Mouse (Mus musculus) MEL-GATA-1-ER (cell line): ENCODE measurements around the gene Zfp52.
A peak's percentile ranks its signal among the peaks of the same experiment; 100 is the strongest.

Experiments
- DNase-seq: peaks from one replicate; pipeline ENCODE4 v3.0.0-alpha.2; 2012; ENCODE audit warnings: low read depth; ENCODE audit errors: extremely low read depth

Gene Zfp52

DNA sequence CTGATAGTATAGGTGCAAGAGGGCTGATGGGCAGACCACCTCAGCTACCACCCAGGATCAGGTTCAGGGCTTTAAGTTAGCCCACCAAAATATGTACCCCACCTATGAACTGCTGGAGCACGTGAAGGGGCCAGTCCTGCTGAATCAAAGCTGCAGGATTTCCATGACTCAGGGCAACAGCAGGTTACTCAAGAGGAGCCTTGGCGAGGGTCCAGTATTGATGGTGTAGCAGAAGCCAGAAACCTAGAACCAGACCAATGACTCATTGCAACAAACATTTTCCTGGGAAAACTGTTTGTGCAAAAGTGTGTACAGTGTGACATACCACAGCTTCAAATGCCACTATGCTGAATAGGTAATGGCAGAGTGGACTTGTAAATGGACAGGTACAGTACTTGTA is 22.5 kb downstream of the Zfp52 start:
- no peak for DNase-seq

DNA sequence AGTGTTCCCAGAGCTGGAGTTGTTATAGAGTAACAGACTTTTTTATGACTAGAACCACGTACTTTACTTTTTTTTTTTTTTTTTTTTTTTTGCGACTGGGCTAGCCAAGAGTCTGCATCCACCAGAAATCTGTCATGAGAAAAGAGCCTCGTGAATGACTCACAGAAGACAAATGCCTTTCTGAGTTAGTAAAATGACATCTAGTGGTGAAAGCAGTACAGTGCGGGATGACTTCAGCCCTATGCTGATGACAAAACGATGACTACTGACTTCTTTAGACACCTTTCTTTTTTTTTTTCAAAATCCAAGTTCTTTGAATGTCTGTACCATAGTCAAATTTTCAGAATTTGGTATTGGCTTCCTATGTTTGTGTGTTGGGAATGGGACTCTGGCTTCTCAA is 30.9 kb downstream of the Zfp52 start:
- peak; percentile 67 for DNase-seq

DNA sequence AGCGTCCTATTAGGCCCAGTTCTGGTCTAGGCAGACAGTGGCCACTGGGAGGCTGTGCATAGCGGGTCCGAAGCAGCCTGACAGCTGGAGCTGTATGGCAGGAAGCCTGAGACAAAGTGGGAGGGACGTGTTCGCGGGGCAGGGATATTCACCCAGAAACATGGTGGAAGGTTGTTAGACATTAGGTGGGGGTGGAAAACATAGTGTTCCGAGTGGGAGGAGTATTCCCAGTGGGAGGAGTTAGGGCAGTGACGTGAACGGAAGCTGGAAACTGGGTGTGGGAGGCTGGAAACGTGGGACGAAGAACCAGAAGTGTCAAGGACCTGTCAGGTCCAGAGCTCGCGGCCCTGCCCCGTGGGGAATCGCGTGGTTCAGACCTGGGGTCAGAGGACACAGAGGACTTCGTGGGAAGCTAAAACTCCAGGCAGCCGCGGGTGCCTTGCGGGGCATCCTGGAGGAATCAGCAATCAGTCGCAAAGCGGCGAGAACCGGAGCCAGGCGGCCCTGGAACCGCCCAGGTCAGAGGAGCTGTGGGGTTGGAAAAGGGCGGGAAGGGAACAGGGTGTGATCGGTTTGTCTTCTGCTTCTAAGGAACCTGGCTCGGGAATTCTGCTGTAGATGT is 31.5 kb downstream of the Zfp52 start, which contains the start of gene Zfp948:
Gene Zfp948 (plus strand): TSS at position 281 of the 622 bp plus-strand sequence.
- DNase-seq, result peak; percentile 44

DNA sequence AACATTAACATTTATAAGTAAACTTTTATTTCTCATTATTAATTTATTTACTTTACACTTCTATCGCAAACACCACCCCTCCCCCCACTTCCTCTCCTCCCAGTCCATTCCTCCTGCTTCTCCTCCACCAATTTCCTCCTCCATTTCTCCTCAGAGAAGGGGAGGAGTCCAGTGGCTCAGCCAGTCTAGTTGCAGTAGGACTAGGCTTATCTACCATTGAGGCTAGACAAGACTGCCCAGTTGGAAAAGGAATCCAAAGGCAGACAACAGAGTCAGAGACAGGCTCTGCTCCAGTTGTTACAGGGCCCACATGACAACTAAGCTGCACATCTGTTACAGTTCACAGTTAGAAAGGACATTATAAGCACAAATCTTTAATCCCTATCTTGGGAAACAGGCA is 32.4 kb downstream of the Zfp52 start:
- DNase-seq, result peak; percentile 18

DNA sequence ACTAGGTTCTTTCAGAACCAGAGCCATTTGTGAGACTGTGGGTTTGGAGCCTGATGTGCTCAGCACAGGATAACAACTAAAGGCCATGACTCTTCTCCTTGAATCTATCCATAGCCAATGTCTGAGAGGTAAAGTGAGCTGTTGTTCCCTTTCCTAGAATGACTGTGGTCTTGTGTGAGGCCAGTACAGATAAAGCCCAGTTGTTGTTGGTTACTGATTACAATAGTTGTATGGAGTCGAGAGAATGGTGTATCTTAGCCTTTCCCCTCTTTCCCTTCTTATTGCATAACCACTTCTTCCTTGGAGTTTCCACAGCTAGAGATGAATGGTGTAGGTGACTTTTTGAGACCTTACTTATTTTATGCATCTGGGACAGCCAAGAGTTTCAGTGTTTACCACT is 43.7 kb downstream of the Zfp52 start:
- DNase-seq, result peak; percentile 29

DNA sequence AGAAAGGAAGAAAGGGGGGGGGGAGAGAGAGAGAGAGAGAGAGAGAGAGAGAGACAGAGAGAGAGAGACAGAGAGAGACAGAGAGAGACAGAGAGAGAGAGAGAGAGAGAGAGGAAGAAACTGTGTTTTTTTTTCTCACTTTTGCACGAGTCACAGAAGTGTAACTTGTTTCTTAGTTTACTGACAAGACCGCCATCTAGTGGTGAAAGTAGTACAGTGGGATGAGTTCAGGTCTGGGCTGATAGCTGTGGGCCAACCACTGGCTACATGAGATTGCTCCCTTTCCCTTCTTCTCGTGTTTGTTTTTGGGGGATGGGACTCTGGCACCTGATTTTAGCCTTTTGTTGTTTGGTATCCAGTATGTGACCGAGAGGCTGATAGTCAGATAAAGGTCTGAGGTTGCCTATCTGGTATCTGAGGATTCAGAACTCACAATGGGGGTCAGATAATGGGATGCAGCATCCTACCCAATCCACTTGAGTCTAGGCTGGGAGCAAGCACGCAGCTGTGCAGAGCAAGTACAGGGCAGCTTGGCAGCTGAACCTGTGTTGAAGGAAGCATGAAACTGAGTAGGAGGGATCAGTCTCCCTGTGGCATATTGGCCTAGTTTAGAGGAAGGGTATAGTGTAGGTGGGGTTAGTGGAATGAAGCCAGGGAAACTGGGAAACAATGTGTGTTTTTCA is 44.3 kb downstream of the Zfp52 start:
- peak; percentile 71 for DNase-seq

DNA sequence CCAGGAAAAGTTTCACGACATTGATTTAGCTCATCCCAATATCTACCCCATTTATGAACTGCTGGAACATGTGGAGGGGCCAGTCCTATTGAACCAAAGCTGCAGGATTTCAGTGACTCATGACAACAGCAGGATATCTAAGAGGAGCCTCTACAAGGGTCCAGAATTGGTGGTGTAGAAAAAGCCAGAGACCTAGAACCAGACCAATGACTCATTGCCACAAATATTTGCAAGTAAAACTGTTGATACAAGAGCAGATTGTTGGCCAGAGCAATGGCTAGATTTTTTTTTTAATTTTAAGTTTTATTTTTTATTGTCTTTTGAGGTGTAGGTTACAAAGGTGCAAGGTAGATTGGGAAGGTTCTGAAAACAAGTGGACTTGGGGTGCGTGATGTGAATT is 50.2 kb downstream of the Zfp52 start:
- DNase-seq, result no peak
